Mouse (Mus musculus): ENCODE data around the gene Btbd16. TPM values are rescaled to one million over a fixed set of nuclear protein-coding genes. Genes with fewer than 3 reads are reported as not detected.

Btbd16 gene
- total RNA-seq (2021) = 1 to 10 TPM in 1 of 2 experiments, under 1 TPM in 1; 0.48 to 1.1 TPM
- long read RNA-seq, partial matches to known transcripts = 0 of 1 reads
- long read RNA-seq, other reads (novel, unspliced or antisense) = 1 of 1 reads

DNA sequence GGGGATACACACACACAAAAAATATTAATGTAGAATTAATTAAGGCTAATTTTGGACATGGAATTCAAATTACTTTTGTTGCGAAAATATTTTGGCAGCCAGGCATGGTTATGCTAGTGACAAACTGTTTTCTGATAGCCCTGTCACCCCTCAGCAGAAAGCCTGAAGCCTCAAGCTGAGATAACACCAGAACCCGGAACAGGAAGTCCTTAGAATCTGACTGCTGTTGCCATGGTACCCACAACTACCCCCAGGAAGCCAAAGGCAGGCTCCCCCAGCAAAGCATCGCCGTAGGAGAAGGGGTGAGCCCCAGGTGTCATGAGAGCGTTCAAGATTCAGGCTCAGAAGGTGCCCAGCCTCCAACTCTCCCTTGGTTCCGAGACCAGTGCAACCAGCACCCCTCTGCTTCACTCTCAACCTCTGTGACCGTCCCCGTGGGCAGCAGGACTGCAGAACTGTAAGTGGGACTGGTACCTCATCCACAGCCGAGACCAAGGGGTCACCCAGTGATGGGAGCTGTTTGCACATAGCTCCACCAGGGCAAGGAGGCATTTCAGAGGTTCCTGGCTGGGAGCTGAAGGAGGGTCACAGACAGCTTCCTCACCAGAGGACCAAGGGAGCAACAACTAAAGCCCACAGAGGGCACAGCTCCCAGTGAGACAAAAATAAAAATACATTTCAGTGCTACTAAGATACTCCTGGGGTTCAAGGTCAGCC is at the start of gene Btbd16:
Gene Btbd16, plus strand, starts transcription at position 156 of the 717 bp plus-strand sequence.
- no peak for DNase-seq (ENCODE audit: low spot score in 2 of 2)

DNA sequence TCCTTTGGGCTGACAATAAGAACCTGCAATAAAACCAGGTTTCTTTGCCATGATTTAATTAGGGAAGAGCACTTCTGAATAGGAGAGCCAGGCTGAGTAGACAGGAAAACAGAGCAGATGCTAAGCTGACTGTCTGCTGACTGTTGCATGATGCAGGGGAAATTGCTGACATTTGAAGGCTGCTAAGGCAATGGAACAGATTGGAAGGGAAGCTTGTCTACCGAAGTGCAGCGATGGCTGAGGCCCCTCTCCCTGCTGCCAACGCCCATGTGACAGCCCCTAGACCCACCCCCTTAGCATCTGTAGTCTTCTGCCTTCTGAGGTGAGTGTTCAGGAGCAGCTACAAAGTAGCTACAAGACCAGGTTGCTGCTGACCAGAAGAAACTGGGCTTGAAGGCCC is 47.7 kb upstream of the Btbd16 start:
- DNase-seq (ENCODE audit: low spot score in 2 of 2) = peak; percentile 30 to 51

DNA sequence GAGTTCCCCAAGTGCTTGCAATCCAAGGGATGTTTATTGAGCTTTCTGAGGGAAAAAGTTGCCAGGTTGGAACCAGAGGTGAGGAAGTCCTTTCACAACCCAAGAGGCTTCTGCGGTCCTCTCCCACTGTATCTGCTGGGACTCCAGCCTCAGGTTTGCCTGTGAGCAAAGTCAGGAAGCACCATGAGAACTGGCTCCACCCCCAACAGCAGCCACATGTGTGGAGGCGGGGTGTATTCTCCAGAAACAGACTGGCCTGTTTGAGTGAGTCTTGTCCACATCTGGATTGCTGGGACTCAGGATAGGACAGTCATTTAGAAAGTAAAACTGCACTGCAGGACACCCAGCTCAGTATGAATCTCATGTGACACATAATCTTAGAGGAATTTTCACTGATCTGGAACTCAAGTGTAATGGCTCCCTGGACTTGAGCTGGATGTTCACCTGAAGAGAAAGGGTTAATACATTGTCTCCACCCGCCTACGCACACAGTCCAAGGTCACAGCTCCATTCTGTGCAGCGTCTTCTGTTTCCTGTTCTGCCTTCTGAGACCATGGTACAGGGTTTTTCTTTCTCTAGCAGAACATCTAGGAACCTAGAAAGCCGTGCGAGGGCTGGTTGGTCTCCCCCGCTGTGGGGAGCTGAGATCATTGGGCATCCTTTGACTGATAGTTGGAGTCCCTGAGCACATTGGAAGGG is 47.0 kb upstream of the Btbd16 start:
- no peak for DNase-seq (ENCODE audit: low spot score in 2 of 2)

DNA sequence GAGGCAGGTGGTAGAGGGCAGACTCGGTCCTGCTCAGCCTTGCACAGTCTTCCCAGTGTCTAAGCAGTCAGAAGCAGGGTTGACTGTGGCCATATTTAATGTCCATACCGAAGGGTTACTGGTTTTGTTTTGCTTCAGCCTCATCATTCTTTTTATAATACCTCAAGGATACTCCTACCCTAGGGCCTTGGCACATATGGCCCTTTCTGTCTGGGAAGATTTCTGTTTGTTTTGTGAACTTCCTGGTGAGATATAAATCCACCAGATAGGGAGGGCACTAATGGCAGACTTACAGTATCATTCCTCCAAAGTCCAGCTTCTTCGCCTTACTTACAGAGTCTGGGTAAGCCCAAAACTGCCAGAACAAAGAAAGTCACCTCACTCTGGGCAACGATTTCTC is 46.3 kb upstream of the Btbd16 start:
- no peak for DNase-seq (ENCODE audit: low spot score in 2 of 2)

DNA sequence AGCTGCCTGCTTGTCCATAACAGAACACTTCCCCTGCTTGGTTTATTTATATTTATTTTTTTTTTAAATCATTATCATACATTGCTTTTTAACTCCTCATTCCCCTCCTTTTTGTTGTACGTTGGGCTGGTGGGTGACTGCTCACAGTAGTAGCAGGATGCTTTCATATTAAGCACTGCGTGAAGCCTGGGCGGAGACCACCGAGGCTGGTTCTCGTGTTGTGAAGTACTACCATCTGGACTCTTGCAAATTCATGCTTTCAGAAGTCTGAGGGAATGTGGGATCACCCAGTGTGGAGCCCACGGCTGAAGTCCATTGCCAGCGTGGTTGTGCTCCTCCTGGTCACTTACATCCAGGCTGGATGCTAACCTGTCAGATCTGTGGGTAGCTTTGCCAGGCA is 42.1 kb upstream of the Btbd16 start:
- DNase-seq (ENCODE audit: low spot score in 2 of 2) = no peak

DNA sequence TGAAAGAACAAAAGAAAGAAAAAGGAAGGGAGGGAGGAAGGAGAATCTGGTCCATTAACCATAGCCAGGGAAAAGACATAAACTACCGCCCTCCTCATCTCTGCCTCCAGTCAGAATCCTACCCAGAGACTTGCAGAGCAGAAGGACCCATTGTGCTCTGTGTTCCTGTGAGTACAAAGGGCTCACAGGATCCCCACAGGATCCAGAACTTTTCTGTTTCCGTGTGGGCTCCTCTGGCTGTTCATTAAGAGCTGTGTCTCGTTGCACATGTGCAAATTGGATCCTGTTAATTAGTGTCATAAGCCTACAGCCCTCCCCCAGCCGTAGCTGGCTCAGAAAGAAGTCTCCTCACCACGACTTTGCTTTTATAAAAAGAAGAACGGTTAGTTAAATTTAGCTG is 41.0 kb upstream of the Btbd16 start:
- DNase-seq (ENCODE audit: low spot score in 2 of 2) = no peak

DNA sequence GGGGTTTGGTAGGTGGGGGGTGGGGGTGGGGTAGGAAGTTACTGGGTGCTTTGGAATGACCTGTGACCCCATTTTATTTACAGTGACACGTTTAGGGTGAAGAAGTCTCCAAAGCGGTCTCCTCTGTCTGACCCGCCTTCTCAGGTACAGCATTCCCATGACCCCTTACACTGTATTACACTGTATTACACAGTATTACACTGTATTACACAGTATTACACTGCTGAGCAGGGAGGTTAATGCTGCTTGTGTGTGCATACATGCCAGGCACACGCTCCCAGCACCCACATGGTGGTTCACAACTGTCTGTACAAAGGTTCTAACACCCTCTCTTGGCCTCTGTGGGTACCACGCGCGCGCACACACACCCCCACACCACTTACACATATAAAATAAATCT is 40.4 kb upstream of the Btbd16 start:
- DNase-seq (ENCODE audit: low spot score in 2 of 2) = no peak

DNA sequence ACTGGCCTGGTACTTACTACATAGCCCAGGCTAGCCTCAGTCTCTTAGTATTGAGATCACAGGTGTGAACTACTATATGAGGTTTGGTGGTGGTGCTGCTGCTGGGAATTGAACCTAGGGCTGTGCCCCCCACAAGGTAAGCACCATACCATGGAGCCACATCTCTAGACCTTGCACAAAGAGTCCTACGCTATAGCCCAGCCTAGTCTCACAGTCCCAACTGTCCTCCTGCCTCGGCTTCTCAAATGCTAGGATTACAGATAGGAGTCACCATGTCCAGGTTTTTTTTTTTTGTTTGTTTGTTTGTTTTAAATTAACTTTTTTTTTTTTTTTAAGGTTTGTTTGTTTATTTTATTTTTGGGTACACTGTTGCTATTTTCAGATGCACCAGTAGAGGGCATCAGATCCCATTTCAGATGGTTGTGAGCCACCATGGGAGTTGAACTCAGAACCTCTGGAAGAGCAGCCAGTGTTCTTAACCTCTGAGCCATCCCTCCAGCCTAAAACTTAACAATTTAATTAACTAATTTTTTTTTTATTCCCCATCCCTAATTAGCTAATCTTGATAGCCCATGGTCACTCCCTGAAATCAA is 39.6 kb upstream of the Btbd16 start:
- no peak for DNase-seq (ENCODE audit: low spot score in 2 of 2)

DNA sequence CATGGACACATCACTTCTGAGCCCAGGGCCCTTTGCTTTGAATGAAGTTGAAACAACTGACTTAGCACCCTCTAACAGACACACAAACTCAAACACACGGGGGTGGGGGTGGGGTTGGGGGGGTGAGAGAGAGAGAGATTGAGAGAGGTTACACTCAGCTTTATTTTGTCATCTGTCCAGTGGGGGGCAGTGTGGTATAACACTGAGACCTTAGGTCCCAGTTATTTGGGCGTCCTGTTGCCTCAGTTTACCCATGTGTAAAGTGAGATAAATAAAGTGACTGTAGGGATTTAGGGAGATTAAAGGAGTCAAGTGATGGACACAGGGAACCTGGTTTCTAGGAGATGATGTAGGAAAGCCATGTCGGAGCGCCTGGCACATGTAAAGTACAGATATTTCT is 32.8 kb upstream of the Btbd16 start:
- no peak for DNase-seq (ENCODE audit: low spot score in 2 of 2)

DNA sequence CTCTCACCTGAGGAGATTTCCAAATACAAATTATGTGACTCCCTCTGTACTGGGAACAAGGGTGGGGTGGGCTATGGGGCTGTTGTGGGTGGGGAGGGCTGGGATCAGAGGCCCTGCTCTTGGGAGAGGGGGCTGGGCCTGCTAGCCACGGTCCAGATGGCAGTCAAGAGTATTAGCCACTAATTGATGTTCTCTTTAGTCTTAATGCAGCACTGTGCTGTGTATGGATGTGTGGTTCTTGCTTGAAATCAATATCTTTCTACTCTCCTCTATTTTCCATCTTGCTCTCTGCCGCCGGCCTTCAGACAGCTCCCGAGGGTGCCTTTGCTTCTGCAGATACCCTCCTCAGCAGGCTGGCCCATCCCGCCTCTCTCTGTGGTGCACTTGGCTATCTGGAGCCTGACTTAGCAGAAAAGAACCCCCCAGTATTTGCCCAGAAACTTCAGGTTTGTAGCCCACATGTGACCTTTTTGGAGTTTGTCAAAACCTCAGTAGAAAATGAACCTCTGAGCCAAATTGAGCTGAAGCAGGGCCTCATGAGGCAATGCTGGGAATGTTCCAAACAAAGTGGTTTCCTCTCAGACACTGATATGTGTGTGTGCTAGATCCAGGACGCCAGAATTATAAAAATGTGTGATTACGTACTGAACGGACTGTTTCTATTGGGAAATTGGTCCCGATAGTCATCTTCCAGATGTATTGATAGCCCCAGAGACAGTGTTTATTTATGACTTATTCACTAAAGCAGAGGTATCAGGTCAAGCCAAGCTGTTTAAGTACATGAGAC is 30.4 kb upstream of the Btbd16 start:
- DNase-seq (ENCODE audit: low spot score in 2 of 2) = no peak

DNA sequence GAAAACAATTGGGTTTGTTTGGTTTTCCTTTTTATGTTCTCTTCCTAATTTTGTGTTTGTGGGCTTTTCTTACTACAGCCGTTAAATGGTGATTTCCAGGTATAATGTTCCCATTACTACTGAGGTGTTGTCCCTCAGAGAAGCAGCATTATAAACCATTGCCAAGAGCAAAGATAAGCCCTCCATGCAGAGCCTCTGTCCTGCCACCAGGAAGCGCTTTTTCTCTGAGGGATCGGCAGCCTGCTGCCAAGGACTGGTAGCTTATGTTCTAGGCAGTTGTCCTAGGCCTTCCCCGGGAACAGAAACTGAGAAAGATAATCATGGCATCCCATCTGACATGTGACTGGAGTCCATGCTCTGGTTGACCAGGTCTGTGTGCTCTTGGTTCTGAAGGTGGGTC is 24.7 kb upstream of the Btbd16 start:
- DNase-seq (ENCODE audit: low spot score in 2 of 2) = no peak

DNA sequence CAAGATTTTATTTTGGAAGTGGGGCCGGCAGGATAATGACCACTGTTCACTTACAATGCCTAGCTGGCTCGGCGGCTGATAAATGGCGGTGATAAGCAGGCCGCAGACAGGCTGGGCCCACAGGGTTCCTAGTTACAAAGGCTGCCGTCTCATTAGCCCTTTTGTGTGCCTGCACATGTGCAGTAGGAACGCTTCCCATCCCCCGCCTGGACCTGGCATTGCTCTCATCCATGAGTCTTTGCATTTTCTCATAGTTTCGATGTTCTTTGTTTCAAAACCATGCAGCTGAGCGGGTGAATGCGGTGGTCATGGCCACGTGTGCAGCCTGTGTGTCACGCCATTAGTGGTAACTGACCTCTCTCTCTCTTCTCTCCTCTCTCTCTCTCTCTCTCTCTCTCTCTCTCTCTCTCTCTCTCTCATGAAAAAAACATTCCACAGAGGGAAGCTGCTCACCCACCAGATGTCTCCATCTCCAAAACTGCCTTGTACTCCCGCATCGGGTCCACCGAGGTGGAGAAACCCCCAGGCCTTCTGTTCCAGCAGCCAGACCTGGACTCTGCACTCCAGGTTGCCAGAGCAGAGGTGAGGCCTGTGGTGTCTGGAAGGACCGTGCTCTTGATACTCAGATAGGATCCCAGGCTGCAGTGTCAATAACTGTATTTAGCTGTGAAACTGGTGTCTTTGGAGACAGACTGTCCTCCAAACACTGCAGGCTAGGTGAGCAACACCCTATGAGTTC is 22.9 kb upstream of the Btbd16 start:
- peak; percentile 41 to 61 for DNase-seq (ENCODE audit: low spot score in 2 of 2)

DNA sequence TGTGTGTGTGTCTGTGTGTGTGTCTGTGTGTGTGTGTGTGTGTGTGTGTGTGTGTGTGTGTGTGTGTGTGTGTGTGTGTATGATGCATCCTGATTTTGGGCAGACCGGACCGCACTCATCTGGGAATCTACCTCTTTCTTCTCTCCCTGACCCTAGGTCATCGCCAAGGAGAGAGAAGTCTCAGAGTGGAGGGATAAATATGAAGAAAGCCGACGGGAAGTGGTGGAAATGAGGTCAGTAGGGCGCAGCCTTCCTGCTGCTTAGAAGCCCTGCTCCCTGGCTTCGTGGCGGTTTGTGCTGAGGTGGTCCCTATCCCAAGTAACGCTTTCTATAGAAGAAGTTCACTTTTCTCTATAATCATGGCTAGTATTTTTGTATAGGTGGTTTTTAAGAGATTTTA is 22.2 kb upstream of the Btbd16 start:
- DNase-seq (ENCODE audit: low spot score in 2 of 2) = no peak

DNA sequence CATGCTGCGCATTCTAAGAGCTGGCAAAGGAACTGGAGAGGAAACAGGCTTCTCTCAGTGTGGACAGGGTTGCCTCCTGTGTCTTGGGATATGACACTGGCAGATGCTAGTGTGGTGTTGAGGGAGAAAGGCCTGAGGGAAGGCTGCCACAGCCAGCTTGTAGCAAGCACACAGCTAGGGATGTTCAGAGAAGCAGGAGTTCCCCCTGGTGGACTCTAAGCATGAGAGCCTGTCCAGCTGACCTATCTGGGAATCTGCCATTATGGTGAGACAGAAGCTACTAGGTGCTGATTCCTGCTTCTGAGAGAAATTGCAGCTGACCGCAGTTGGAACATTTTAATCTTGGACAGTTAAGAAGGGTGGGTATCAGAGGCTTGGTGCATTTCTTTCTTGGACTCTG is 19.1 kb upstream of the Btbd16 start:
- DNase-seq (ENCODE audit: low spot score in 2 of 2) = peak in 1 of 2 experiments; percentile 41

DNA sequence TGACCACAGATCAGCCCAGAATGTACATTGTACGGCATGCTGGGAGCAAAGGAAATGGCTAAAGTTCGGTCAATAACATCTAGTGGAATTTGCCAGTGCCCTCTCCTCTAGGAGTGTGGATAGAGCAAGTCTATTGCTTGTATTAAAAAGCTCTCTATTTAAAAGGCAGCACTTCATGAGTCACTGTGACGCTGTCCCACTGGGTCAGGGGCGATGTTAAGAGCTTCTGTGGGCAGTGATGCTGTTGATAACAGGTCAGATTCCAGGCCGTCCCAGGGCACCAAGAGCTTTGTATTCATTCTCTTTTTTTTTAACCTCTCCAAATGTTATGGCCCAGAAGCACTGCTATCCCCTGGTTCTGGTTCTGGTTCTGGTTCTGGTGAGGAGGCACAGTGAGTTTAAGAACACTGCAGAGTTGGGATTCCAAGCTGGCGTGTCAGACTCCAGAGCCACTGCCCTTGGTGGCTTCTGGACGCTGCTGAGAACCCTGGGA is 17.5 kb upstream of the Btbd16 start:
- DNase-seq (ENCODE audit: low spot score in 2 of 2) = no peak

DNA sequence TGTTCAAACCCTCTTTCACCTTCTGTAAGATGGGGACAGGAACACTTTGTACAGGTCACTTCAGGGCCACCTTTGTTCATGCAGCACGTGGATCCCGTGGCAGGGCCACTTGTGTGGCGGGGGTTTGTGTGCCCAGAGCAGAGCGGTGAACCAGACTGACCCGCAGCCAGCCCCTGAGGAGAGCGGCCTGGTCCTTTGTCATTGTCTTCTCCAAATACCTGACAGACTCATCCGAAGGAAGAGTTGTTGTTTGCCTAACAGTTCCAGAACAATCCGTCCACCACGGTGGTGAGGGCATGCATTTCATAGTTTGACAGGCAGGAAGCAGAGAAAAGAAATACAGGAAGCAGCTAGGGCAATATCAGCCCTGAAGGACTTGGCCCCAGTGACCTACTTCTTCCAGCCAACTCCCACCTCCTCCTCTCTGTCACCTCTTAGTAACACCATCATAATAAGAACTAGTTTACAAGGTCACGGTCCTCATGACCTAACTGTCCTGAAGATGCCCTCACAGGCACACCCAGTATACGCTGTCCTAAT is 16.5 kb upstream of the Btbd16 start:
- no peak for DNase-seq (ENCODE audit: low spot score in 2 of 2)

DNA sequence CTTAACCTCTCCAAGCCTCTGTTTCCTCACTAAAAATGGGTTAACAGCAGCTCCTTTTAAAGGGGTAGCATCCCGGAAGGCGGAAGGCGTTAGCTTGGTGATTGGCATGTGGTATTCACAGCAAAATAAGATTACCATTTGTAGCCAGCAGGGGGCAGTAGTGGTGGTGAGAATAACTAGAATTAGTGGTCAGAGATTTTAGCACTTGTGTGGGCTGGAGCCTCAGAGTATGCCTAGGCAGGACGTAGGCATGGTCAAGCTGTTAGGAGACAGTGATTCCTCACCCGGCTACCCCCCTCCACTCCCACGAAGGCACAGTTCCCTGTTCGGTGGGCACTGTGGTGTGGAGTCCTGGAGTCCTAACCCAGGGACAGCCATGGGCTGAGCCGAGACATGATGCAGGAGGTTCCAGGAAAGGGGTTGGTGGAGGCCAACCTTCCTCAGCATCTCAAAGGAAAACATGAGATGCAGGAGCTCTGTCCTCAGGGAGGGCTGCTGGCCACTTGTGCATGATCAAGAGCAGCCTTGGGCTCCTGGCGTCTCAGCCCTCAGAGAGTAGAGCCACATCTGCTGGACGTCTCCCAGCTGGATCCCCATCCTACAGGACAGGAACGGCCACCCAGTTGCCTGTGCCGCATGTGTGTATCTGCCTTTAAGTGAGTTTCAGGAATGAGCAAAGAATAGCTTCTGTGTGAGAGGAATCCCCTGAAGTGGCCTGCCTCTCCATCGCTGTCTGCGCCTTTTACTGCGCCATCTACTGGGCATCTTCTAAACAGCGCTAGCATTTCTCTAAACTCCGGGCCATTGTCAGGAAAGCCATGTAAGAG is 11.6 kb upstream of the Btbd16 start:
- DNase-seq (ENCODE audit: low spot score in 2 of 2) = peak; percentile 80 to 83

DNA sequence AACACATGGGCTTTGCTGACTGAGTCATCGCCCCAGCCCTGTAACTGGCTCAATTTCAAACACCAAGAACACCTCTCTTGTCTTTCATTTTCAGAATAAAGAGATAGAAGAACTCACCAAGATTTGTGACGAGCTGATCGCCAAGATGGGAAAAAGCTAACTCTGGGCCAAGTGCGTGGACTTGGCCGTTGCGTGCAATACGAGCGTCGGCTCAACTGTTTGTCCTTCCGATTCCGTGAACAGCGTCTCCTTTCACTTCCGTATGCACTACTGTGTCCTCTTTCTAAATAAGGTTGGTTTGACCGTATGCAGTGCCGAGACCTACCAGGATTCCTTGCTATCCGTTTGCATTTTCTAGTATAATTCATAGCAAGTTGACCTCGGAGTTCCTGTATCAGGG is 9.7 kb upstream of the Btbd16 start:
- no peak for DNase-seq (ENCODE audit: low spot score in 2 of 2)

DNA sequence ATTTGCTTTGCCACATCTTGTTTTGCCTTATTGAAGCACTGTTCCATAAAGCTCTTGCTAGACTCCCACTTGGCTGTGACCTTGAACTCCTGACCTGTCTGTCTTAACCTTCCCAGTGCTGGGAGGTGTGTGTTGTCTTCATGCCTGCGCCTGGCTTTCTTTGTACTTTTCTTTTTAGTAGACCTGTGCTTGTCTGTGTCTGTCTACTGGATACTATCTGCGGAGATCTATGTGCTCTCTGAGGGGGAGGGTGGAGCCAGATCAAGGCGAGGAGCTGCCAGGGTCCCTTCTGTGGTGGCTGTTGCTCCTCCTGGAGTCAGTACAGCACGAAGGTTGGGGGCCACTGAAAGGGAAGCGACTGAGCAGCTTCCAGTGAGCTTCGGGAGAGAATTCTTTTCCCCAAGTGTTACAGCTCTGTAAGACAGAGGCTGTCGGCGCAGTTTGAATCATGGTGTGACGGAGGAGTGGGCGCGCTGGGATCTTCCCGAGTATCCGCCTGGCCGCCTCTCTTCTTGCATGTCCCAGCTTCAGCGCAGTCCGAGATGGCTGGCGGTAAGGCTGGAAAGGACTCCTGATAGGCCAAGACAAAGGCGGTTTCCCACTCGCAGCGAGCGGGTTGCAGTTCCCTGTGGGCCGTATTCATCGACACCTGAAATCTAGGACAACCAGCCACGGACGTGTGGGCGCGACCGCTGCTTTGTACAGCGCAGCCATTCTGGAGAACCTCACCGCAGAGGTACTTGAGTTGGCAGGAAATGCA is 7.3 kb upstream of the Btbd16 start:
- no peak for DNase-seq (ENCODE audit: low spot score in 2 of 2)

All from layer of hippocampus, postnatal 10 days (tissue).